Mouse (Mus musculus) mouse trophoblast stem cell (cell line): ENCODE data around the gene Tfap2e.

ENCODE experiments used
- in situ Hi-C, 2 experiments: fragments of 300-500 bp; cut with MseI, MboI; formaldehyde crosslinking; loops; 2 replicates in 1 of 2; 3 replicates in 1 of 2; pipeline ENCODE4 v1.15.1; 2025

The Tfap2e gene

GRCm38 (mm10) chr4:126732111-126732510 is 3.9 kb downstream of the Tfap2e start:
- in situ Hi-C loops, result loop anchor here in 1 of 2 experiments (25.0 kb wide), 1 partner anchor 120 kb away; the partner anchor contains the start of gene 5730409E04Rik

- in situ Hi-C loops, result no loop called here
These were observed 28.6 kb downstream of the Tfap2e start for GRCm38 (mm10) chr4:126707439-126707826.

GRCm38 (mm10) chr4:126706630-126707438 is 29.2 kb downstream of the Tfap2e start:
- in situ Hi-C loops, result no loop called here

GRCm38 (mm10) chr4:126696908-126697307 is 39.1 kb downstream of the Tfap2e start:
- in situ Hi-C loops, result no loop called here

GRCm38 (mm10) chr4:126693021-126693420 is 43.0 kb downstream of the Tfap2e start:
- in situ Hi-C loops, result no loop called here

- in situ Hi-C loops, result no loop called here
These were observed 46.6 kb downstream of the Tfap2e start for GRCm38 (mm10) chr4:126689457-126689856.

GRCm38 (mm10) chr4:126683084-126683483 is 53.0 kb downstream of the Tfap2e start:
- in situ Hi-C loops, result no loop called here

GRCm38 (mm10) chr4:126682298-126682697 is 53.7 kb downstream of the Tfap2e start:
- in situ Hi-C loops, result no loop called here

GRCm38 (mm10) chr4:126677054-126678003 is 58.7 kb downstream of the Tfap2e start, which contains the start of gene Psmb2:
TSS of gene Psmb2 (plus strand) at chr4:126677630.
- in situ Hi-C loops, result no loop called here

GRCm38 (mm10) chr4:126667075-126667474 is 69.0 kb downstream of the Tfap2e start:
- in situ Hi-C loops, result no loop called here
